Mouse (Mus musculus) right cerebral cortex, adult 18-20 months (tissue): ENCODE results near the gene Tcp1.
"Not testable (repeated sequence)": the region's sequence is repeated elsewhere in the genome, so short reads cannot be mapped to it uniquely, and the experiment has no call there.

ENCODE experiments used
- DNase-seq: peaks from one replicate; pipeline ENCODE4 v3.0.0; 2022; ENCODE audit warnings: mixed read lengths

Tcp1 gene

DNA sequence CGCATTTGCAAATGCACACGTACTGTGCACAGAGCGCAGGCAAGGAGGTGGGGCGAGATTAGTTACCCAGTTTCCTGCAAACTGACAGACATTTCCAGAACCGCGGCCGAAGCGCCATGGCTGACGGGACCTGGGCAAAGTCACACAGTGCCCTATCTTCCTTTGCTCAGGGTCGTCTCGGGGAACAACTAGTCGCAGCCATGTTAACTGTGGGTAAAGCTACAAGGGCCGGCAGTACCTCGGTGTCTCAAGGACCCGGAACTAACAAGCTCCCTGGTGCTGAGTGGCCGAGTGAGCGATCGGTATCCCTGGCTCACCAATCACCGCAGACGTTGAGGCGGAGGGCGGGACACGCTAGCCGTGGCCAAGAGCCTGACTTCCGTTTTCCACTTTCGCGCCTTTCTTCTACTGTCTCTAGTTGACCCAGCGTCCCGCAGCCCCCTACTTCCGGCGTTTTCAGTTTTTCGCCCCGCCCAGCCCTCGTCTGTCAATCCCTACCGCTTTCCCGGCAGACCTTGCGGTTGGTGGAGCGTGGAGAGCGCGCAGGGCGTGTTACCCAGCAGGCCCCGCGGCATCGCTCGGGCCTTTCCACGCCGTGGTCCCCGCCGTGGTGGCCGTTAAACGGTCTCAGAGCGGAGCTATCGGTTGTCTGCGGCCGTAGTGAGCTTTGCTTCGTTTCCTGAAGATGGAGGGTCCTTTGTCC is 531 bp downstream of the Tcp1 start, which contains the start of gene Mrpl18:
Mrpl18 (minus strand) TSS at position 465 of the 703 bp plus-strand sequence.
- peak; percentile 100 for DNase-seq

DNA sequence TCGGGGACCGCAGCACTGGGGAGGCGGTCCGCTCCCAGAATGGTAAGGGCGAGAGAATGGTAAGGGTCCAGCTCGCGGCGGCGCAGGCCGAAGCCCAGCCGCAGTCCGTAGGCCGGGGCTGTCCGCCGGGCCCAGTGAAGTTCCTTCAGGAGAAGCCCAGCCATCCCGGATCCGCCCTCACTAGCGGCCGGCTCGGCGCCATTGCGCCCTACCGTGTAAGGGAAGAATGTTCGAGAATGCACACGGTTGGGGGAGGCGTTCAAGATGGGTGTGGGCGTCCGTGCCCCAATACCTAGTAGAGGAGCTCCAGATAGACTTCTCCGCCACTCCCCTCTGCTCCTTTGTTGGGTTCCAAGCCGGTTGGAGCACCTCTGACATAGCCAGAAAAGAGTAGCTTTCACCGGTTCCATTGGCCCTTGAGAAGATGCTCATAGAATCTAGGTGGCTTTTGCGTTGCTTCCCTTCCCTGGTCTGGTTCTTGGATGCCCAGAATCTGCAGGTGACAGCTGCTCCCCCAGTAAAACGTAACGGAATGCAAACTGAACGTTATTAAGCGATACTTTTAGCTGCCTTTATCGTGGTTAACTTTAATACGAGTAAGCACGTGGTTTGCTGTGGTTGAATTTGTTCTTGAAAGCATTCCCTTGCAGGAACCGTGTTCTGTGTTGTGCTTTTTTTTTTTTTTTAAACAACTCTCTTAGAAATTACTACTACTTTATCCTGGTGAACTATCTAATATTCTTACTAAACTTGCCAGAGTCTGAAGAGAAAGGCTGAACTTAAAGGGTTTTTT is 1.3 kb downstream of the Tcp1 start:
- DNase-seq = peak; percentile 50

DNA sequence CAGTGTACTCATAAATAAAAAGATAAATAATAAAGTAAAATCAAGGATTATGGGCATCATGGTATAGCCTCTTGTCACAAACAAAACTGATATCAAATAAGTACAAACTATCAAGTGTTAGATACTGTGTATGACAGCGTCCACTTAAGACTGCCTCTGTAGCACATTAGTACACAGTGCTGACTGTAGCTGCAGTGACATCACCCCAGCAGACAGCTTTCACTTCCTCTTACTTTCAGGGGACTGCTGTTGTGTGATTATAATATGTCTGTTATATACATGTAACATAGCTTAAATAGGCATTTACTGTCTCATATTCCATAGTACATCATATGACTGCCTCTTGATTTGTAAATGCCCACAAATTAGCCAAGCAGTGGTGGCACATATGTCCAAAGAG is 5.6 kb downstream of the Tcp1 start:
- no peak for DNase-seq

DNA sequence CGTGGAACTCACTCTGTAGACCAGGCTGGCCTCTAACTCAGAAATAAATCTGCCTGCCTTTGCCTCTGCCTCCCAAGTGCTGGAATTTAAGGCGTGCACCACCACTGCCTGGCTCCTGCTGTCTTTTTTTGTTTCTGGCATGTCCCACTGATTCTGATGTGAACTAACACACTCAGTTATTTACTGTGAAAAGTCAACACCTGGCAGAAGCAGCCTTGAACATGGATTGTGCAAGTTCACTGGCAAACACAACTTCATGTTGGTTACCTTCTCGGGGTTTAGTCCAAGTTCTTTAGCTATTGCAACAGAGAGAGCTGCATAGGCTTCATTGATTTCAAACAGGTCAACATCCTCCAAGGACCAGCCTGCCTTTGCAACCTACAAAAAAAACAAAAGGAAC is 9.5 kb downstream of the Tcp1 start:
- no peak for DNase-seq

DNA sequence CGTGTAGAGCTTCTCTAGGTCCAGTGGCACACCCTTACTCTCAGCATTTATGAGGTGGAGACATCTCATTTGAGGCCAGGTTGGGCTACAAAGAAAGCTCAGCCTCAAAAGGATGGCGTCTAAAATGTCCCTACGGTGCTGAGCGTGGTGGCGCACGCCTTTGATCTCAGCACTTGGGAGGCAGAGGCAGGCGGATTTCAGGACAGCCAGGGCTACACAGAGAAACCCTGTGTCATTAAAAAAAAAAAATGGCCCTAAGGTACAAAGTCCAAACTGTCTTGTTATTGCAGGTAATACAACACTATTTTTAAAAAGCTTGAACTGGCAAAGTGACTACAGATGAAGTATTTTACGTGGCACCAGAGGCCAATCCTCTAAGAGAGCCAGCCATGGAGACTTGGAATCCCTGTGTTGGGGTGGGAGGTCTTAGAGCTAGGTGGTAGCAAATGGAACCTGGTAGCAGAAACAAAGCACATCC is 10.2 kb downstream of the Tcp1 start:
- DNase-seq = no peak

DNA sequence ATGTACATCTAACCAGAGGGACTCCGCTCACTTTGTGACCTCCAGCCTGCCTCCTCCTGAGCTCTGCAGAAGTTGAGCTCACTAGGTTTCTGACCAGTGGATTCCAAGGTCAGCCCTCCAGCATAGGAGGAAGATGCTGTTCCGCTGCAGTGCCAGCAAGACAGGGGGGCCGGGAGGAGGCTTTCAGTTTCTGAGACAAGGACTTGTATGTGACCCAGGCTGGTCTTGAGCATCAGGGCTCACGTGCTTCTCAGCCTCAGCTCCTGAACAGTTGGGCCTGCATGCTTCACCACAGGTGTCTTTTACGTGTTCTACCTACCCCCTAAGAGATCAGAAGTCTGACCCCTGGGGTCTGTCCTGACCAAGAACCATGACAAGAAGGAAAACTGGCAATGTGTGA is 16.1 kb downstream of the Tcp1 start:
- DNase-seq = not testable (repeated sequence)

DNA sequence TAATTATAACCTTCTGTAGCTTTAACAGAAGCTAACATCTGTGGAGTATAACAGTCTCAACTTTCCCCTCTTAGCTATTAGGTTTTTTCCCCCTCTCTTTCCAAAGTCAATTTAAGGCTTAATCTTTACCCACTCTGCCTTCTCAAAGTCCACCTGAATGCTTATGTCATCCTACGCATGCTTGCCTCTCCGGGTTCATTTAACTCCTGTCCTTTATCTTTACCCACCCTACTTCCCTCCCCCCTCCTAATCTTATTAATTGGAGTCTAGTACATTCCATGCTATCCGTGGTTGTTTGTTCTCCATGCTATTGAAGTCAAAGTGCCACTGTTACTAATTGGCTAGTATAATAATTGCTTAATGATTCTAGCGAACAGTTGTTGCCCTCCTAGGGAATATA is 20.2 kb downstream of the Tcp1 start:
- no peak for DNase-seq

DNA sequence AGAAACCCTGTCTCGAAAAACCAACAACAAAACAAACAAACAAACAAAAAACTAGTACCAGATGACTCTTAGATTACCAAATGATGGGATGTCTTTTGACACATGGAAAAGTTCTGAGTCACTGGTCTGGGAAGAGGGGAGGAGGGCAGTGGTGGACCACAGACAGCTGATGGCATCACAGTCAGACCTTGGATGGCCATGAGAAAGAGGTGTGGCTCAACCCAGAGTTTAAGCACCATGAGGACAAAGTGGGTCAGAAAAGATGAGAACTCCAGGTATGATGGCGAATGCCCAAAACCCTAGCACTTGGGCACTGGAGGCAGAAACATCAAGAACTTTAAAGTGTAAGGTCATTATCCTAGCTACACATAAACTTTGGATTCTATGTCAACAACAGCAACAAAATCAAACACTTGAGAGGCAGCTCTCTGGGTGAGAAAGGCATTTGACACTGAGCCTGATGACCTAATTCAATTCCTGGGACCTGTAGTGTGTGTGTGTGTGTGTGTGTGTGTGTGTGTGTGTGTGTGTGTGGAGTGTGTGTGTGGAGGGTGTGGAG is 22.0 kb downstream of the Tcp1 start:
- no peak for DNase-seq

DNA sequence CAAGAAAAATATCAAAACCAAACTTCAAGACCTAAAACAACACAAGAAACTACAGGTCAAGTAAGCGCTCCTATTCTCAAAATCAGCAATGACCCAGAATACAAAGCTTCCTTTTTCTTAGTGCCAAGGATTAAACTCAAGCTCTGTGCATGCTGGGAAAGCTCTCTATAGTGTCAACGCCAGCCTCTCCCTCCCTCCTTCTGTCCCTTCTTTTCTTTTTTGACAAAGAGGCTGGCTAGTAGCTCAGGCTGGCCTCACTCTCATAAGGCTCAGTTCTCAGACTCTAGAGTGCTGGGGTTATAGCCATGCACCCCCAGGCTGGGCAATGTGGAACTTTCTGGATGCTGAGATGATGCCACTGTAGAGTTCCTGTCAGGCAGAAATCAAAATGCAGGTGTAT is 22.6 kb downstream of the Tcp1 start:
- DNase-seq = no peak

DNA sequence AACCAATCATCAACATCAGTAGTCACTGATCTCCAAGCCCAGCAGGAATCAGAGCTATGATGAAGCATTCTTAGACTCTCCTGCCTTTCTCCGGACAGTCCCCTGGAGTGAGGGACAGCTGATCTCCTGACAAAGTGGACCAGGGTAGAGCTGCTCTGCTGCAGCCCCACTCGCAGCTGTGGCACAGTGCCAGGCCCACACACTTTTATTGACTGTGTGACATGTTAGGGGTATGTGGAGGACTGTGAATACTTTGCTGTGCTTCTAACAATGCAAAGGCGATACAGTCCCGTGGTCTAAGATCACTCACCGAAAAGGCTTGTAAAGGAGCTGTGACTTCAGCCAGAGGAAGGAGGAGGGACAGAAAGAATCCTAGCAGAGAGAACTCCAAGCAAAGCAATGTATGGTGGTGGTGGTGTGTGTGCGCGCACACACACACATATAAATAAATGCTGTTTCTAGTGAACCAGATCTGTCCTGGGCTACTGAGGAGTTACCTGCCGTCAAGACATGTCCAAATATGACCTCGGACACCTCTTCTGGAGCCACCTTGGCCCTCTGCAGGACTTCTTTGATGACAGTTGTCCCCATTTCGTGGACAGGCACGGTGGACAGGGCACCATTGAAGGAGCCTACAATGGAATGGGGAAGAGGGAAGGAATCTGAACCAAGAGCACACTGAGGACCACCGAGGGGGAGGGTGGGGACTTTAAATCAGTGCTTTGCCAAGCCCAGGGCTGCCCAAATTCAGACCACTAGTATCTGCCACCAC is 24.1 kb downstream of the Tcp1 start:
- DNase-seq = not testable (repeated sequence)

DNA sequence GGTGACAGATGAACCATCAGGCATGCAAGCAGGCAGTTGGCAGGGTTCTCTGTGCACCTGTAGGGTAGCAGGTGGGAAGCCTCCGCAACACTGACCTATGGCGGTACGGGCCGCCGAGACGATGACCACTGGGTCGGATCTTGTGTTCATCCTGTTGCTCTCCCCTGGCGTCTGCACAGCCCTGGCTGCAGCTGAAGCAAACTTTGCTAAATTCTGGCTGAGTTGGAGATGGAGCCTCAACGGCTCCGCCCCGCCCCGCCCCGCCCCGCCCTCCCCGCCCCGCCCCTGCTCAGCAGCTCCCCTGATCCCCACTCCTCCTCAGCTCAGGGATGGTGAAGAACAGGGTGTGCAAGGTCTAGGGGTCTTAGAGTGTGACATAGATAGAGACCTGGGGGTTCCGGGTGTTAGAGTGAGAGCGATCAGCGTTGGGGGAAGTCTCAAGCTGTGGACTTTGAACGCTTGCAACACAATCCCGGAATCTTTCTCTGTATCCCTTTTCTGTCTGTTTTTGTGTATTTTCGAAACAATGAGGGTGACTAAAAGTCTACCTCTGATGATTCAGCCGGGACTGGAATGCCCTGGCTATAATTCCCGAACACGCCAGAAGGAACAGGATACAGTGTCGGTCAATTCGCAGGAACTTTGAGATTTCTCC is 24.8 kb downstream of the Tcp1 start, which contains the start of gene Acat3:
Acat3 (minus strand) TSS at position 450 of the 655 bp plus-strand sequence.
- DNase-seq = no peak

DNA sequence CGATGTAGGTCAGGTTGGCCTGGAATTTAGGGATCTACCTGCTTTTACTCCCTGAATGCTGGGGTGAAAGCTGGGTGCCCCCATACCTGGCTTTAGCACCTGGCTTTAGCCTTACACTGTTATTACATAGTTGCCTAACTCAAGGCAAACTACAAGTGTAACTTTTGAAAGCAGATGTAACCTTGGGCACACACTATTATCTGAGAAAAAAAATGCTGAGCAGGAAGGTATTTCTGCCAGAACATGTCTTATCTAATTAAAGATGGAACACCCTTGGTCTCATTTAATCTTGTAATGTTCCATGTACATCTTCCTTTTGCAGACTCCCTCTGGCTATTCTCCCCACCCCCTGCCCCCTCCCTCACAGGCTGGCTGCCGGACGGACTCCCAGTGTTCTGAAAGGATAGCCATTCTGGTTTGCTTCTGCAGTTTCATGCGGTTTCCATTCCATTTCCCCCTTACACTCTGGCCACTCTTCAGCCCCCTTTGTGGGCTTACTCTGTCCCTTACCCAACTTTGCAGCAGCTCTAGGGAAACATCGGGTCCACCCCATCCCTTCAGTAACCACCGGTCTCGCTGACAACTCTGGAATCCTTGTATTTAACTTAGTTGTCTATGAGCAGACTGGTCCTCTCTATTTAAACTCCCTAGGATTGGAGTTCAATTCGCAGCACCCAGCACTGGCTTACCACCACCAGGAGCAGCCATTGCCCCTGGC is 26.2 kb downstream of the Tcp1 start:
- no peak for DNase-seq

DNA sequence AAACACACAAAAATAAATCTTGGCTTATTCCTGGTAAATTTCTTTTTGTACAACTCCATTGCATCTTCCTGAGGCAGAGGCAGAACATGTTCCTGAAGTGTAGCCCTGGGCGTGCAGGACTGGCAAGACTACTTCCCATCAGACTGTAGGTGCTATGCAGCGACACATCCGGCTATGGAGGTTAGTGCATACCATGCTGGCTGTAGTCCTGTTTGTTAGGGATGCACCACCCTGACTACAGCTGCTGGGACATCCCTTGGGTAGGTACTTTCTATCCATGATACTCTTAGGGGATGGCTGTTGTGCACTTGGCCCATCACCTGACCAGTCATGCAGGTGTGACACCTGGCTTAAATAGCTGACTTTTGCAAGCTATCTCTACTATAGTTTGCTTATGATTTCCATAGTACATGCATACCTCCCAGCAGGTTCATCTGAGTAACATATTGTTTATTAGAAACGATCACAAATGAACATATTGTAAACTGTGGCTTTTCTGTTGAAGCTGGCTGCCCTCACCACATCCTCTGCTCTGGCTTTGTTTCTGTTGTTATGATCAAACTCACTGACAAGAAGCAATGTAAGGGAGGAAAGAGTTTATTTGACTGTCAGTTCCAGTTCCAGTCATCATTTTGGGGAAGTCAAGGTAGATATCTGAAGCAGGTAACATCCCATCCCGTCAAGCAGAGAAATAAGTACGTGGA is 27.1 kb downstream of the Tcp1 start:
- no peak for DNase-seq

DNA sequence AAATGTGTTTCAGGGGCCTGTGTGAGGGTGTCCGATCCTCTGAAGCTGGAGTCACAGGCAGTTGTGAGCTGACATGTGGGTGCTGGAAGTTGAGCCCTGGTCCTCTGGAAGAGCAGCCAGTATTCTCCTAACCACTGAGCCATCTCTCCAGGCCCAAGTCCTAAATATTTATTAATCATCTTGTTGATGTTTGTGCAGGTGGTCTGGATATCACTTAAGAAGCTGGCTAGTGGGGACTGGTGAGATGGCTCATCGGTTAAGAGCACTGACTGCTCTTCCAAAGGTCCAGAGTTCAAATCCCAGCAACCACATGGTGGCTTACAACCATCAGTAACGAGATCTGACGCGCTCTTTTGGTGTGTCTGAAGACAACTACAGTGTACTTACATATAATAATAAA is 34.2 kb downstream of the Tcp1 start:
- DNase-seq = no peak

DNA sequence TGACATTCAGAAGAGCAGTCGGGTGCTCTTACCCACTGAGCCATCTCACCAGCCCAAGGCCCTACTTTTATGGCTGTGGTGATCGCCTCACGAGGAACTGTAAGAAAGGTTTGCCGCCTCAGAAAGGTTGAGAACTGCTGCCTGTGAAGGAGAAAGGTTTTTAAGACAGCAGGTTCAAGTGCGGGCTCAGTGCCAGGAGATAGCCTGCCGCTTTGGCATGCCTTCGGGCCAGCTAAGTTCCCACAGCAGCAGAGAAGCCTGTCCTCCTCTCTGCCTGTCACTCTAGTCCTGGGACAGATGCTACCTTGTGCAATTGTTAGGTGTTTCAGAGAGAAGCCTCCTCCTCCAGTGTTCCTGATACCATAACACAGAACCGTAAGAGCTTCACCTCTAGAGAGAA is 41.2 kb downstream of the Tcp1 start:
- no peak for DNase-seq

DNA sequence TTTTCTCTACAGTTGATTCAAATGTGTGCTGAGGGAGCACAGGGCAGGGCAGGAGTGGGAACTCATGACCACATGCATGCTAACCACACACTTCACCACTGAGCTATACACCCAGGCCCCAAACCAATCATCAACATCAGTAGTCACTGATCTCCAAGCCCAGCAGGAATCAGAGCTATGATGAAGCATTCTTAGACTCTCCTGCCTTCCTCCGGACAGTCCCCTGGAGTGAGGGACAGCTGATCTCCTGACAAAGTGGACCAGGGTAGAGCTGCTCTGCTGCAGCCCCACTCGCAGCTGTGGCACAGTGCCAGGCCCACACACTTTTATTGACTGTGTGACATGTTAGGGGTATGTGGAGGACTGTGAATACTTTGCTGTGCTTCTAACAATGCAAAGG is 43.9 kb downstream of the Tcp1 start:
- DNase-seq = not testable (repeated sequence)

DNA sequence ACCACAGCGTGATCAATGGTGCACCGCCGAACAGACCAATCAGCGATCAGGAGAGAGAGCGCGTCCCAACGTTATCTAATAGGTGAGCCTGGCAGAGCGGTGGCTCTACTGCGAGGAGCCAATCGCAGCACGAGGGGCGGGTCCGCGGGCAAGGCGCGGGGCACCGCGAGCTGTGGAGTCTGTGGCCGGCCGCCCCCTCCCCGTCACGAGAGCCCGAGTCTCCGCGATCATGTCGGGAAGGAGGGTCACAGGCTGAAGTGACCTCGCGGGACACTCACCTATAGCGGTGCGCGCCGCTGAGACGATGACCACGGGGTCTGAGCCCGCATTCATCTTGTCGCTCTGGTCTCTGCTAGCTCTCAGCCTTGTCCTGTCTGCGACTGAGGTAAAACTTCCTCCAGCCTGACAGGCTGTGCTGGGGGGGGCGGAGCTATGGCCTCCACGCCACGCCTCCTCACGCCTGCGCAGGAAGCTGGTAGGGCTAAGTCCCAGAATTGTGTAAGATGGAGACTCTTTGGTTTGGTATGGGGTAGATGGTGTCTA is 44.9 kb downstream of the Tcp1 start, which contains the start of gene Acat2:
Acat2 (minus strand) TSS at position 417 of the 543 bp plus-strand sequence.
- DNase-seq = peak; percentile 96

DNA sequence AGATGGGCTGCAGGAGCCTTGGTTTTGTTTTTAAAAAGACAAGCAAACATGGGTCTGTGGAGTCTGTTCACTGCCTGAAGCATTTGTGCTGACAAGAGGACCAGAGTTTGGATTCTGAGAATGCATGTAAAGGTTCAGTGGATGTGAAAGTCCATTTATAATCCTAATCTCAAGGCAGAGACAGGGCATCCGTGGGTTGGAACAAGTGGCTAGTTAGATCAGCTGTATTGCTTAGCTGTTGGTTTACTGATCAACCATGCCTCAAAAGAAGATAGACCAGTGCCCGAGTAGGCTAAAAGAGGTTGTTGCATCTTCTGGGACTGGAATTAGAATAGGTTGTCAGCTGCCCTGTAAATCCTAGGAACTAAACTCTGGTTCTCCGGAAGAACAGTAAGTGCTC is 48.0 kb downstream of the Tcp1 start:
- DNase-seq = no peak

DNA sequence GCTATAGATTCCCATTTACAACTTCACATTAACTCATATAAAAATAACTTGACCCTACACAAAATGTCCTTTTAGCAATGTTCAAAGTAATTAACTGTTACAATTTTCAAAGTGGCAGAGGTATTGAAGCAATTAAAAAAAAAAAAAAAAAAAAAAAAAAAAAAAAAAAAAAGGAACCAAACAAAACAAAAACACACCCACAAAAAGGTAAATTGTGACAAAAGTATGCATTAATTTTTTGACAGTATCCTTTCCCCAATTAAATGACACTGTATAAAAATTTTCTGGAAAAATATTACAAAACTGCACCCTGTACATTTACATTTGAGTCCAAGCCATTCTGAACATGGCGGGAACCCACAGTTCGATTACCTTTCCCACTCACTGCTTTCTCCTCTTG is 51.7 kb downstream of the Tcp1 start:
- no peak for DNase-seq

DNA sequence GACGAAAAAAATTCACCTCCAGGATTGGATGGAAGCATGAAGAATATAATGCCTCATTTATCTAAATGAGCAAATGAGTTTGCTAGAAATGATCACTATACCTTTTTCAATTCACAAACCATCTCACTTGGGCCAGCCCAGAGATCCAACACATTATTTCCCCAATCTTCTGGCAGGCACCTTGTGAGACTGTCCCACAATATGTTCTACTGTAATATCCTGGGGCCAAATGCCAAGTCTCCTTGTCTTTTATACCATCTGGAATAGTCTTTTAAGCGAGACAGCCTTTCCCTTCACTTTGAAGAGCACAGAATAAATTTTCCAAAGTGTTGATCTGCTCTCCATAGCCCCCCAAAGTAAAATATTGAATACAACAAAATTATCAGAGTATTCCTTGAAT is 58.4 kb downstream of the Tcp1 start:
- no peak for DNase-seq
